Mouse (Mus musculus) CD4-positive, CD25-positive, alpha-beta regulatory T cell (primary cell): Measurements from ENCODE around the gene Kat2b. TPM values are rescaled to one million over a fixed set of nuclear protein-coding genes. Genes with fewer than 3 reads are reported as not detected.

Experiments used
- polyA plus RNA-seq: library from polyadenylated mRNA; unstranded; fragments of 100-300 nt; shearing (Covaris generic); gene quantifications from one replicate; pipeline ENCODE4 v1.2.1, GENCODE M21; 2017

The Kat2b gene
- 49.7 TPM for polyA plus RNA-seq

DNA sequence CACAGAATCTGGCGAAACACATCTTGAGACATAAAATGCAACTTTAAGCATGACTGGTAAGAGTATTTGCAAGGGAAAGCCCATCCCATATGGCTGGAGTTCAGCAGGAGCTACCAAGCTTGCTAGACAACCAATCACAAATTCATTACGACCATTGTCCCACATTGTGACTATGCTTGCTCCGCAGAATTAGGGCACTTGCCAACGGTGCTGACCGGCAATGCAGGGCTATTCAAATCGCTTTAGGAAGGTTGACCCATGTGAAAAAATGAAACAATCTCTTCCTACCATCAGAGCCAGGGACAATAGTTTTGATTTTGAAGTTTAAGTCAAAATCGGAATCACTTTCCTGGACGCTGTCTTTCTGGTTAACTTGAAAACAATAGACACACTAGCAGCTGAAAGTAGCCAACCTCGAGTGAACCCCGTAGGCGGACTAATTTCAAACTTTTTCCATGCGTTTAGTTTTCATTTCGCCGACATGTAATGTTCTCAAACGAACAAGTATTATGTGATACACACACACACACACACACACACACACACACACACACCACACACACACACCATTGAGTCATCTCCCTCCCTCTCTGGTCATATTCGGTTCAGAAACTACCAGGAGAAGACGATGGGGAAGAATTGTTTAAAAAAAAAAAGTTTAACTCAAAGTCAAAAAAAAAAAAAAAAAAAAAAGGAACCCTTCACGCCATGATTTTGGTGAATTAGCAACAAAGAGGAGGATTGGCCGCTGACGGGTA, at the start of gene Kat2b:
Gene Kat2b, plus strand, starts transcription at position 701 of the 758 bp plus-strand sequence.

GRCm38 (mm10) chr17:53539351-53539750, 27.3 kb upstream of the Kat2b start, which contains the start of gene Pp2d1:
Gene Pp2d1, minus strand, starts transcription at chr17:53539451.

GRCm38 (mm10) chr17:53688877-53689802, 122.5 kb downstream of the Kat2b start, which contains the start of gene Sgo1:
Gene Sgo1, minus strand, starts transcription at chr17:53689333.

Other genes with a start within 250 kb of the Kat2b start
- gene Efhb, start 103.5 kb upstream of the Kat2b start, polyA plus RNA-seq, result not detected
- gene Rab5a, start 87.6 kb upstream of the Kat2b start, polyA plus RNA-seq, result 107 TPM
- gene Pp2d1, start 27.4 kb upstream of the Kat2b start, polyA plus RNA-seq, result 0.98 TPM
- 1.9 TPM for gene Sgo1, start 122.5 kb downstream of the Kat2b start, polyA plus RNA-seq